Mouse (Mus musculus) megakaryocyte progenitor cell, adult 5-6 weeks (primary cell): ENCODE results near the gene Vps37b. TPM values are rescaled to one million over a fixed set of nuclear protein-coding genes. Genes with fewer than 3 reads are reported as not detected.

Experiments
- total RNA-seq, 2 experiments: library from RNA; stranded (forward) in 1 of 2; stranded (reverse) in 1 of 2; fragments of 157-497, 149-512 nt in 1 of 2; fragments of 200-1000 nt in 1 of 2; gene quantifications; 2 replicates each; pipeline versions ENCODE4 v1.2.3 to v1.2.4; 2015 to 2017

The Vps37b gene
- total RNA-seq, 2 experiments from 2014 or later = 11.4 to 15.6 TPM

Other genes with a start within 250 kb of the Vps37b start
- 2.7 and 11.6 TPM in 2 replicates for gene Hcar2, start 166.8 kb downstream of the Vps37b start, total RNA-seq (2015)
- 1.3 and 4.0 TPM in 2 replicates for gene Hcar2, start 166.8 kb downstream of the Vps37b start, total RNA-seq (2017)
- not detected in 2 replicates for gene Hcar1, start 152.2 kb downstream of the Vps37b start, total RNA-seq (2015)
- not detected in 2 replicates for gene Hcar1, start 152.2 kb downstream of the Vps37b start, total RNA-seq (2017)
- 113 and 123 TPM in 2 replicates for gene Denr, start 125.1 kb downstream of the Vps37b start, total RNA-seq (2015)
- 90.6 and 105 TPM in 2 replicates for gene Denr, start 125.1 kb downstream of the Vps37b start, total RNA-seq (2017)
- gene Gm43518, start 104.9 kb downstream of the Vps37b start, total RNA-seq (2015) = 1.8 TPM in 1 of 2 replicates, not detected in the other
- gene Gm43518, start 104.9 kb downstream of the Vps37b start, total RNA-seq (2017) = not detected in 2 replicates
- gene Ccdc62, start 101.6 kb downstream of the Vps37b start, total RNA-seq (2015) = 0.32 and 1.1 TPM in 2 replicates
- 0.14 and 1.8 TPM in 2 replicates for gene Ccdc62, start 101.6 kb downstream of the Vps37b start, total RNA-seq (2017)
- gene Hip1r, start 58.6 kb downstream of the Vps37b start, total RNA-seq (2015) = 4.9 and 6.9 TPM in 2 replicates
- 14.2 and 16.0 TPM in 2 replicates for gene Hip1r, start 58.6 kb downstream of the Vps37b start, total RNA-seq (2017)
- gene Abcb9, start 63.5 kb upstream of the Vps37b start, total RNA-seq (2015) = 0.35 and 0.54 TPM in 2 replicates
- 0.25 and 0.61 TPM in 2 replicates for gene Abcb9, start 63.5 kb upstream of the Vps37b start, total RNA-seq (2017)
- 2.9 and 3.7 TPM in 2 replicates for gene Ogfod2, start 80.0 kb upstream of the Vps37b start, total RNA-seq (2015)
- gene Ogfod2, start 80.0 kb upstream of the Vps37b start, total RNA-seq (2017) = 11.9 and 13.3 TPM in 2 replicates
- gene Arl6ip4, start 83.8 kb upstream of the Vps37b start, total RNA-seq (2015) = 70.6 and 80.7 TPM in 2 replicates
- gene Arl6ip4, start 83.8 kb upstream of the Vps37b start, total RNA-seq (2017) = 114 and 139 TPM in 2 replicates
- 6.0 and 7.5 TPM in 2 replicates for gene Pitpnm2, start 217.5 kb upstream of the Vps37b start, total RNA-seq (2015)
- gene Pitpnm2, start 217.5 kb upstream of the Vps37b start, total RNA-seq (2017) = 2.5 and 3.1 TPM in 2 replicates